Mouse (Mus musculus) neural tube, embryonic 14.5 days (tissue): ENCODE data around the gene Edf1. TPM values are rescaled to one million over a fixed set of nuclear protein-coding genes. Genes with fewer than 3 reads are reported as not detected.

Experiments used
- ATAC-seq: fragments of 200-750 bp; cut with Nextera tagmentation; 2 replicates; pipeline ENCODE4 v1.8.0; 2017; ENCODE audit warnings: low read depth, mild to moderate bottlenecking, moderate TSS enrichment, moderate library complexity
- H3K27ac ChIP-seq: fragments of 300-500 bp; sonication (generic); 2 replicates; pipeline ENCODE4 v1.5.1; 2014; ENCODE audit warnings: low read depth, mild to moderate bottlenecking, control low read depth, low read length, moderate library complexity, mixed read lengths
- H3K27me3 ChIP-seq: fragments of 300-500 bp; sonication (generic); 2 replicates; pipeline ENCODE4 v1.6.1; 2014; ENCODE audit warnings: low read length; ENCODE audit not compliant: control insufficient read depth, insufficient read depth
- H3K36me3 ChIP-seq: fragments of 300-500 bp; sonication (generic); 2 replicates; pipeline ENCODE4 v1.6.1; 2014; ENCODE audit warnings: low read length, mixed read lengths; ENCODE audit not compliant: control insufficient read depth, insufficient read depth
- H3K4me1 ChIP-seq: fragments of 300-500 bp; sonication (generic); 2 replicates; pipeline ENCODE4 v1.6.1; 2014; ENCODE audit warnings: low read length; ENCODE audit not compliant: control insufficient read depth, insufficient read depth
- H3K4me2 ChIP-seq: fragments of 300-500 bp; sonication (generic); 2 replicates; pipeline ENCODE4 v1.6.1; 2014; ENCODE audit warnings: mild to moderate bottlenecking, low read depth, low read length, control low read depth
- H3K4me3 ChIP-seq: fragments of 300-500 bp; sonication (generic); 2 replicates; pipeline ENCODE4 v1.5.1; 2014; ENCODE audit warnings: low read depth, low read length, control low read depth, mixed read lengths
- H3K9ac ChIP-seq: fragments of 300-500 bp; sonication (generic); replicated peaks from 2 replicates; pipeline ENCODE4 v1.6.1; 2014; ENCODE audit warnings: low read depth, mild to moderate bottlenecking, control low read depth, low read length, mixed read lengths
- H3K9me3 ChIP-seq: fragments of 300-500 bp; sonication (generic); 2 replicates; pipeline ENCODE4 v1.6.1; 2016; ENCODE audit warnings: low read length; ENCODE audit not compliant: control insufficient read depth
- WGBS: fragments of 180-500 bp; shearing (Covaris S2); extraction: QIAGEN DNeasy Blood & Tissue Kit; methylation state at CpG from one replicate; pipeline ENCODE4 v1.1.7; 2014; 5-methylcytosine and 5-hydroxymethylcytosine counted together
- polyA plus RNA-seq: library from polyadenylated mRNA; unstranded; fragments of >200 nt; fragmentation: Nextera tagmentation; extraction: Ambion mirVana; gene quantifications from 2 replicates; pipeline ENCODE4 v1.2.1, GENCODE M21; 2014

Gene Edf1
- polyA plus RNA-seq, 1 experiment from 2014 or later = 373 TPM

DNA sequence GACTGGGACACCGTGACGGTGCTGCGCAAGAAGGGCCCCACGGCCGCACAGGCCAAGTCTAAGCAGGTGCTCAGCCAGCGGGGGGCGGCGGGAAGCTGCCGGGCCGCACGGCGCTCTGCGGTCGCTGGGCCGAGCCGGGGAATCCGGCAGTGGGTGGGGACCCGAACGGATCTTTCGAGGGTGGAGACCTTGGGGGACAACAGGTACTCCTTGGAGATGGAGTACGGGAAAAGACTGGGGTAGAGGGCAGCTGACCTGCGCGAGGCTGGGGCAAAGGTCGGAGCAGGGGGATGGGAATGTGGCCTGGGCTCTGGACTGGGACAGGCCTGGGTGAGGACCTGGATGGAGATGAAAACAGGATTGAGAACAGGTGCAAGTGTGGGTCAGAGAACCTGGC is 315 bp downstream of the Edf1 start:
- Histone ChIP-seq H3K9me3 (no peaks in the 10 kb centered on the region), H3K36me3 (peaks cover 31% of the 10 kb centered on the region), H3K9ac (peak overlapping the region; percentile 70), H3K4me2 (peak overlapping the region; percentile 87), H3K4me1 (peaks cover 22% of the 10 kb centered on the region), H3K27me3 (no peaks in the 10 kb centered on the region), H3K27ac (peak overlapping the region; percentile 71), H3K4me3 (peak overlapping the region; percentile 68)
- ATAC-seq = peak; percentile 33; the same call in 1 of the 2 replicates
- WGBS = under 1% methylated on average over 24 of the region's 24 CpGs

- no peaks in the 10 kb centered on the region for H3K9me3 ChIP-seq
- peak overlapping the region; percentile 68 for H3K4me3 ChIP-seq
- WGBS = 80% methylated on average over 6 of the region's 6 CpGs
- H3K27me3 ChIP-seq = no peaks in the 10 kb centered on the region
- 0 out of 2 replicates have a peak overlapping the region, but pooled peaks have one; percentile 70 for H3K9ac ChIP-seq
- peaks cover 22% of the 10 kb centered on the region for H3K4me1 ChIP-seq
- ATAC-seq = no peak
- H3K36me3 ChIP-seq = peaks cover 39% of the 10 kb centered on the region
- H3K27ac ChIP-seq = no peak overlapping the region
- H3K4me2 ChIP-seq = peak overlapping the region; percentile 87
Measured at GRCm38 (mm10) chr2:25558774-25559173, 1.1 kb downstream of the Edf1 start.

- no peak overlapping the region for H3K4me3 ChIP-seq
- H3K4me2 ChIP-seq = no peak overlapping the region
- peaks cover 50% of the 10 kb centered on the region for H3K36me3 ChIP-seq
- ATAC-seq = no peak
- no peak overlapping the region for H3K9ac ChIP-seq
- H3K27me3 ChIP-seq = no peaks in the 10 kb centered on the region
- peaks cover 22% of the 10 kb centered on the region for H3K4me1 ChIP-seq
- H3K9me3 ChIP-seq = no peaks in the 10 kb centered on the region
- no peak overlapping the region for H3K27ac ChIP-seq
- WGBS = 95% methylated on average over 8 of the region's 8 CpGs
Measured at GRCm38 (mm10) chr2:25560551-25560950, 2.9 kb downstream of the Edf1 start.

DNA sequence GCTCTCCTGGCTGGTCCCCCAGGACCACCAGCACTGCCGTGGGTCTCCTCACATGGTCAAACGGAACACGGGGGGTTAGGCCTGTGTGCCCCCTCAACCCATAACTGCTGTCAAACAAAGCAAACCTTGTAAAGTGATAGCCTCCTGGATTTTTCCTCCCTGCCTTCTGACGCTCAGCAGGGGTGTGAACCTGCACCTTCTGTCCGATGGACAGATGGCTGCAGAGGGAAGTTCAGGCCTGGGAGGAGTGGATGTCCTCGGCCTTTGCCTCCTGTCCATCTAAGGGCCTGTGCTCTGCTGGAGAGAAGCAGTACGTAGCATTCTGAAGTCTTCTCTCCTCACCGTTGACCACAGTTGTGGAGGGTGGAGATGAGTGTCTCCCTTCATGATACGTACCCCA is 4.3 kb downstream of the Edf1 start:
- Histone ChIP-seq H3K4me3 (no peak overlapping the region), H3K36me3 (peaks cover 52% of the 10 kb centered on the region), H3K4me1 (peaks cover 15% of the 10 kb centered on the region), H3K27me3 (no peaks in the 10 kb centered on the region), H3K4me2 (no peak overlapping the region), H3K9me3 (no peaks in the 10 kb centered on the region), H3K9ac (no peak overlapping the region), H3K27ac (no peak overlapping the region)
- WGBS = 86% methylated on average over 9 of the region's 9 CpGs
- ATAC-seq = no peak

DNA sequence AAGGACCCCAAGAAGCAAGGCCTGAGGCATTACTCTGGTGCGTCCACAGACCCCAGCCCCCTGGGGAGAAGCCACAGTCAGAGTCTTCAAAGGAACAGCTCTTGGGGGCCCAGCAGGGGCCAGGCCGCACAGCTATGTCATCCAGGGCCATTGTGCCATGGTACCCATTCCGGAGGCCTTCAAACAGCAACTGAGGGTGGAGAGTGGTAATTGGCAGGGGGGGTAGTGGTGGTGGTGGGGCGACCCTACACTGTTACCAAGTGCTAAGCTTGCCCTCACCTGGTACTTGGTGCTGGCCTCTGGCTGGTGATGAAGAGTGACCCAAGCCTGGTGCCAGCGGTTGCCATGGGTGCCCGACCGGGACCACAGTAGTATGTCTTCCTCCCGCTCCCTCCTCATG is 8.1 kb downstream of the Edf1 start:
- Histone ChIP-seq H3K27me3 (no peaks in the 10 kb centered on the region), H3K4me2 (no peak overlapping the region), H3K36me3 (peaks cover 47% of the 10 kb centered on the region), H3K4me3 (no peak overlapping the region), H3K9ac (no peak overlapping the region), H3K9me3 (no peaks in the 10 kb centered on the region), H3K4me1 (no peaks in the 10 kb centered on the region), H3K27ac (no peak overlapping the region)
- WGBS = 84% methylated on average over 8 of the region's 8 CpGs
- no peak for ATAC-seq

- no peak overlapping the region for H3K4me2 ChIP-seq
- H3K9ac ChIP-seq = no peak overlapping the region
- H3K36me3 ChIP-seq = peaks cover 39% of the 10 kb centered on the region
- no peaks in the 10 kb centered on the region for H3K9me3 ChIP-seq
- ATAC-seq = no peak
- H3K27me3 ChIP-seq = no peaks in the 10 kb centered on the region
- H3K4me3 ChIP-seq = no peak overlapping the region
- 84% methylated on average over 6 of the region's 6 CpGs for WGBS
- no peaks in the 10 kb centered on the region for H3K4me1 ChIP-seq
- H3K27ac ChIP-seq = no peak overlapping the region
Measured at GRCm38 (mm10) chr2:25566558-25566957, 8.9 kb downstream of the Edf1 start.

DNA sequence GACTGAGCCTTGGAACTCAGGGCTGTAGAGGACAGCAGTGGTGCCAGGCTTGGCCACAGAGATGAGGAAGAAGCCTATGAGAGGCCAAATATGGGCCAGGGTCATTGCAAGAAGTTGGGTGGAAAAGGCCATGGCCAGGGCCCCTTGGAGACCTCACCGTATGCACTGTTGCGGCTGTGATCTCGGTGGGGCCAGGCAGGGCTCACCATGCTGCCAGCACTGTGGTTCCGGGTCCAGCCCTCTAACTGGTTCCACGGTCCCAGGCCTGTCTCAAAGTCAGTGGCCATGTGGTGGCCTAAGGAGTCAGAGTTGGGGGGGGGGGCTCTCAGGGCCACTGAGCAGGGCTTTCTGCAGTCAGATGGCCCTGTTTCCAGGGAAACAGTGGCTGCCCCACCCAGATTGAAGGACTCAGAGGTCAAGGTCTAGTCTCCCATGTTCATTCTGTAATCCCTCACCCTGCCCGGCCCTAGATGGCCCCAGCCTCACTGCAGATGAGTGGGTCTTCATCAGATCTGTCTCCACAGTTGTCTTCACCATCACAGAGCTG is 10.9 kb downstream of the Edf1 start:
- no peak overlapping the region for H3K4me2 ChIP-seq
- ATAC-seq = no peak
- H3K9me3 ChIP-seq = no peaks in the 10 kb centered on the region
- H3K4me3 ChIP-seq = no peak overlapping the region
- H3K9ac ChIP-seq = no peak overlapping the region
- H3K36me3 ChIP-seq = peaks cover 19% of the 10 kb centered on the region
- no peaks in the 10 kb centered on the region for H3K27me3 ChIP-seq
- WGBS = 90% methylated on average over 6 of the region's 6 CpGs
- peaks cover 2% of the 10 kb centered on the region for H3K4me1 ChIP-seq
- no peak overlapping the region for H3K27ac ChIP-seq

- Histone ChIP-seq H3K27ac (no peak overlapping the region), H3K27me3 (no peaks in the 10 kb centered on the region), H3K9ac (no peak overlapping the region), H3K36me3 (peaks cover 12% of the 10 kb centered on the region), H3K4me3 (no peak overlapping the region), H3K4me2 (no peak overlapping the region), H3K4me1 (peaks cover 8% of the 10 kb centered on the region), H3K9me3 (no peaks in the 10 kb centered on the region)
- ATAC-seq = no peak
- 95% methylated on average over 3 of the region's 3 CpGs for WGBS
Measured at GRCm38 (mm10) chr2:25569323-25569722, 11.7 kb downstream of the Edf1 start.

- Histone ChIP-seq H3K36me3 (peaks cover 5% of the 10 kb centered on the region; the same call in 1 of the 2 replicates), H3K4me3 (no peak overlapping the region), H3K9ac (no peak overlapping the region), H3K4me2 (no peak overlapping the region), H3K27ac (no peak overlapping the region), H3K27me3 (no peaks in the 10 kb centered on the region), H3K9me3 (no peaks in the 10 kb centered on the region), H3K4me1 (peaks cover 14% of the 10 kb centered on the region)
- 96% methylated on average over 4 of the region's 4 CpGs for WGBS
- no peak for ATAC-seq
Measured at GRCm38 (mm10) chr2:25571221-25571620, 13.6 kb downstream of the Edf1 start.
